Mouse (Mus musculus) erythroblast, embryonic 14.5 days (primary cell): ENCODE results near the gene Epha4. TPM values are rescaled to one million over a fixed set of nuclear protein-coding genes. Genes with fewer than 3 reads are reported as not detected.

Source experiments
- H3K27me3 ChIP-seq: 2 replicates; pipeline ENCODE4 v1.6.1; 2012; ENCODE audit warnings: inconsistent platforms; ENCODE audit not compliant: control insufficient read depth
- H3K36me3 ChIP-seq: 2 replicates; pipeline ENCODE4 v1.6.1; 2012; ENCODE audit warnings: mild to moderate bottlenecking, inconsistent platforms; ENCODE audit not compliant: control insufficient read depth
- H3K4me1 ChIP-seq: 2 replicates; pipeline ENCODE4 v1.6.1; 2012; ENCODE audit warnings: inconsistent platforms; ENCODE audit not compliant: control insufficient read depth
- H3K4me3 ChIP-seq: replicated peaks from 2 replicates; pipeline ENCODE3; 2012; ENCODE audit warnings: moderate library complexity, mild to moderate bottlenecking, inconsistent platforms
- H3K9me3 ChIP-seq: 2 replicates; pipeline ENCODE4 v1.6.1; 2012; ENCODE audit warnings: low read length, inconsistent platforms, mixed read lengths; ENCODE audit not compliant: control insufficient read depth
- GATA1 ChIP-seq: IDR thresholded peaks from 2 replicates; pipeline ENCODE4 v1.6.1; 2012; ENCODE audit warnings: low read length, inconsistent platforms, mixed read lengths
- TAL1 ChIP-seq: IDR thresholded peaks from 3 replicates; pipeline ENCODE4 v1.6.1; 2012; ENCODE audit warnings: low read length, inconsistent platforms, mixed read lengths
- polyA plus RNA-seq: library from polyadenylated mRNA; stranded (reverse); fragments of >175 nt; gene quantifications from 2 replicates; pipeline ENCODE4 v1.2.3, GENCODE M21; 2012

Gene Epha4
- polyA plus RNA-seq, 1 experiment: not detected

GRCm38 (mm10) chr1:77377550-77377980 is 137.3 kb downstream of the Epha4 start:
- H3K4me1 ChIP-seq: no peaks in the 10 kb centered on the region
- H3K36me3 ChIP-seq: no peaks in the 10 kb centered on the region
- H3K4me3 ChIP-seq: no peak overlapping the region
- no peaks in the 10 kb centered on the region for H3K27me3 ChIP-seq
- TF ChIP-seq GATA1 (no peak), TAL1 (no peak)
- H3K9me3 ChIP-seq: no peaks in the 10 kb centered on the region

- Histone ChIP-seq H3K27me3 (no peaks in the 10 kb centered on the region), H3K9me3 (no peaks in the 10 kb centered on the region), H3K4me1 (peaks cover 11% of the 10 kb centered on the region), H3K36me3 (no peaks in the 10 kb centered on the region), H3K4me3 (no peak overlapping the region)
- TF ChIP-seq TAL1: no peak
- no peak for TF ChIP-seq GATA1
These were observed 140.8 kb downstream of the Epha4 start for GRCm38 (mm10) chr1:77374054-77374453.

- no peaks in the 10 kb centered on the region for H3K27me3 ChIP-seq
- peaks cover 17% of the 10 kb centered on the region for H3K4me1 ChIP-seq
- H3K4me3 ChIP-seq: no peak overlapping the region
- no peaks in the 10 kb centered on the region for H3K9me3 ChIP-seq
- no peaks in the 10 kb centered on the region for H3K36me3 ChIP-seq
- TF ChIP-seq GATA1: no peak
- TF ChIP-seq TAL1: no peak
These were observed 144.0 kb downstream of the Epha4 start for GRCm38 (mm10) chr1:77370921-77371320.

GRCm38 (mm10) chr1:77369255-77369837 is 145.5 kb downstream of the Epha4 start:
- TF ChIP-seq GATA1: no peak
- no peak for TF ChIP-seq TAL1
- no peaks in the 10 kb centered on the region for H3K9me3 ChIP-seq
- H3K36me3 ChIP-seq: no peaks in the 10 kb centered on the region
- peak overlapping the region; percentile 40 for H3K4me3 ChIP-seq
- no peaks in the 10 kb centered on the region for H3K27me3 ChIP-seq
- H3K4me1 ChIP-seq: peaks cover 17% of the 10 kb centered on the region

GRCm38 (mm10) chr1:77365850-77366249 is 149.0 kb downstream of the Epha4 start:
- Histone ChIP-seq H3K36me3 (no peaks in the 10 kb centered on the region), H3K4me3 (no peak overlapping the region), H3K9me3 (no peaks in the 10 kb centered on the region), H3K4me1 (peaks cover 17% of the 10 kb centered on the region), H3K27me3 (no peaks in the 10 kb centered on the region)
- TF ChIP-seq TAL1: no peak
- TF ChIP-seq GATA1: no peak

GRCm38 (mm10) chr1:77364596-77364995 is 150.3 kb downstream of the Epha4 start:
- Histone ChIP-seq H3K27me3 (no peaks in the 10 kb centered on the region), H3K36me3 (no peaks in the 10 kb centered on the region), H3K9me3 (no peaks in the 10 kb centered on the region), H3K4me3 (no peak overlapping the region), H3K4me1 (peaks cover 11% of the 10 kb centered on the region)
- TF ChIP-seq TAL1 (no peak), GATA1 (no peak)

GRCm38 (mm10) chr1:77363848-77364247 is 151.0 kb downstream of the Epha4 start:
- no peak overlapping the region for H3K4me3 ChIP-seq
- H3K9me3 ChIP-seq: no peaks in the 10 kb centered on the region
- H3K36me3 ChIP-seq: no peaks in the 10 kb centered on the region
- peaks cover 4% of the 10 kb centered on the region for H3K4me1 ChIP-seq
- TF ChIP-seq GATA1 (no peak), TAL1 (no peak)
- no peaks in the 10 kb centered on the region for H3K27me3 ChIP-seq

- Histone ChIP-seq H3K36me3 (no peaks in the 10 kb centered on the region), H3K9me3 (no peaks in the 10 kb centered on the region)
- TF ChIP-seq GATA1: no peak
- no peak for TF ChIP-seq TAL1
These were observed 168.4 kb downstream of the Epha4 start for GRCm38 (mm10) chr1:77346459-77346858.

GRCm38 (mm10) chr1:77343792-77344191 is 171.1 kb downstream of the Epha4 start:
- H3K4me3 ChIP-seq: no peak overlapping the region
- H3K27me3 ChIP-seq: no peaks in the 10 kb centered on the region
- no peaks in the 10 kb centered on the region for H3K36me3 ChIP-seq
- TF ChIP-seq TAL1 (no peak), GATA1 (no peak)
- H3K4me1 ChIP-seq: no peaks in the 10 kb centered on the region
- no peaks in the 10 kb centered on the region for H3K9me3 ChIP-seq

More at GRCm38 (mm10) chr1:77346459-77346858, 168.4 kb downstream of the Epha4 start:
- no peaks in the 10 kb centered on the region for H3K4me1 ChIP-seq
- no peaks in the 10 kb centered on the region for H3K27me3 ChIP-seq
- no peak overlapping the region for H3K4me3 ChIP-seq

GRCm38 (mm10) chr1:77339701-77340100 is 175.2 kb downstream of the Epha4 start:
- Histone ChIP-seq H3K4me1 (no peaks in the 10 kb centered on the region), H3K27me3 (no peaks in the 10 kb centered on the region), H3K9me3 (no peaks in the 10 kb centered on the region), H3K36me3 (no peaks in the 10 kb centered on the region), H3K4me3 (no peak overlapping the region)
- TF ChIP-seq TAL1 (no peak), GATA1 (no peak)
